Mouse (Mus musculus): ENCODE results near the gene Gdpd5. TPM values are rescaled to one million over a fixed set of nuclear protein-coding genes. Genes with fewer than 3 reads are reported as not detected.
A peak's percentile ranks its signal among the peaks of the same experiment; 100 is the strongest.
"Not testable (repeated sequence)": the region's sequence is repeated elsewhere in the genome, so short reads cannot be mapped to it uniquely, and the experiment has no call there.

Gene Gdpd5
- polyA plus RNA-seq, 1 experiment from 2014 or later = 36.9 TPM

DNA sequence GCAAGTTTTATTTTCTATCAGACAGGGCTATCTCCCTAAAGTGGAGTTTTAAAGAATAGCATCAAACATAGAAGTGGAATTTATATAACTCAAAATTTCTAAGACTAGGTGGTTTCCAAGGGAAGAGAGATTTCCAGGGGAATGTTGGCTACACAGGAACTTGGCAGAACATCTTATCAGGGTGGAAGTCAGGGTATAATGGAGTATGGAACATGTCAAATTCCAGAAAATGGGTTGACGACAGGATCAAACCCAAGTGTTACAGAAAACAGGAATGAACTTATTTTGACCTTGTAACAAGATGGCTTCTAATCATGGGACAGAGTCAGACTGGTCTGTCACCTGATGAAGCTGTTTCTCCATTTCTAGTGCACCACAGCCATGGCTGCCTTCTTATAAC lies 103.5 kb downstream of the Gdpd5 start:
- Histone ChIP-seq H3K27ac (ENCODE audit: low read depth, low read length) (no peak overlapping the region), H3K4me3 (ENCODE audit: low read length) (no peak overlapping the region), H3K9ac (ENCODE audit: low read depth, low read length) (no peak overlapping the region), H3K4me2 (ENCODE audit: low read length) (no peak overlapping the region), H3K9me3 (ENCODE audit: control insufficient read depth, low read length) (no peaks in the 10 kb centered on the region), H3K4me1 (ENCODE audit: control insufficient read depth, insufficient read depth, low read depth, low read length) (peaks cover 21% of the 10 kb centered on the region), H3K36me3 (ENCODE audit: control insufficient read depth, insufficient read depth, low read length) (peaks cover 9% of the 10 kb centered on the region), H3K27me3 (replicated peaks; ENCODE audit: control insufficient read depth, insufficient read depth, low read length) (no peaks in the 10 kb centered on the region; the same call in 1 of the 2 replicates)
- no peak for ATAC-seq
- 92% methylated on average over 1 of the region's 1 CpGs for WGBS

- no peak for ATAC-seq
- Histone ChIP-seq H3K4me3 (ENCODE audit: low read length) (no peak overlapping the region), H3K36me3 (ENCODE audit: control insufficient read depth, insufficient read depth, low read length) (no peaks in the 10 kb centered on the region), H3K27ac (ENCODE audit: low read depth, low read length) (no peak overlapping the region), H3K9me3 (ENCODE audit: control insufficient read depth, low read length) (peaks cover 6% of the 10 kb centered on the region; the same call in 1 of the 2 replicates), H3K4me2 (ENCODE audit: low read length) (no peak overlapping the region), H3K4me1 (ENCODE audit: control insufficient read depth, insufficient read depth, low read depth, low read length) (no peaks in the 10 kb centered on the region), H3K27me3 (replicated peaks; ENCODE audit: control insufficient read depth, insufficient read depth, low read length) (no peaks in the 10 kb centered on the region; the same call in 1 of the 2 replicates), H3K9ac (ENCODE audit: low read depth, low read length) (no peak overlapping the region)
- WGBS = 75% methylated on average over 5 of the region's 5 CpGs
These were observed 108.5 kb downstream of the Gdpd5 start for GRCm38 (mm10) chr7:99489708-99490107.

DNA sequence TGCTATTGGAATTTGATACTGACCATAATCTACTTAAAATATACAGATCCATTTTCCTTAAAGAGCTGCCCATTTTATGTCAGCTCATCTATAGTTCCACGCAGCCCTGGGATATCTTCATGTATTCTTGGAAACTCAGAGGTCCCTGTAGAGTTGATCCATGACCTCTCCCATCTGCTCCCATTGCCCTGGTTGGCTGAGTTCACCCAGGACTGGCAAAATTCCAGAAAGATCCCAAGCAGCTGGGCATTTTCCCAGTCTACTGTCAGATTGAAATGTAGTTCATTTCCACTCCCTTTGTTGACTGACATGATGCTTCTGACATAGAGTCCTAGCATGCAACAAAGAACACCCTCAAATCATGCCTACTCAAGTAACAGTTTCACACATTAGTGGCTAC lies 117.9 kb downstream of the Gdpd5 start:
- ATAC-seq = no peak
- no peaks in the 10 kb centered on the region for H3K27me3 ChIP-seq (replicated peaks; ENCODE audit: control insufficient read depth, insufficient read depth, low read length)
- 28% methylated on average over 1 of the region's 1 CpGs for WGBS
- no peaks in the 10 kb centered on the region for H3K9me3 ChIP-seq (ENCODE audit: control insufficient read depth, low read length)
- H3K27ac ChIP-seq (ENCODE audit: low read depth, low read length) = no peak overlapping the region
- H3K36me3 ChIP-seq (ENCODE audit: control insufficient read depth, insufficient read depth, low read length) = no peaks in the 10 kb centered on the region
- no peak overlapping the region for H3K9ac ChIP-seq (ENCODE audit: low read depth, low read length)
- H3K4me3 ChIP-seq (ENCODE audit: low read length) = no peak overlapping the region
- no peaks in the 10 kb centered on the region for H3K4me1 ChIP-seq (ENCODE audit: control insufficient read depth, insufficient read depth, low read depth, low read length)
- H3K4me2 ChIP-seq (ENCODE audit: low read length) = no peak overlapping the region

- 4% methylated on average over 8 of the region's 8 CpGs for WGBS
- Histone ChIP-seq H3K9ac (ENCODE audit: low read depth, low read length) (no peak overlapping the region), H3K4me1 (ENCODE audit: control insufficient read depth, insufficient read depth, low read depth, low read length) (no peaks in the 10 kb centered on the region), H3K27ac (ENCODE audit: low read depth, low read length) (no peak overlapping the region), H3K4me3 (ENCODE audit: low read length) (no peak overlapping the region), H3K36me3 (ENCODE audit: control insufficient read depth, insufficient read depth, low read length) (no peaks in the 10 kb centered on the region), H3K4me2 (ENCODE audit: low read length) (no peak overlapping the region), H3K9me3 (ENCODE audit: control insufficient read depth, low read length) (no peaks in the 10 kb centered on the region), H3K27me3 (replicated peaks; ENCODE audit: control insufficient read depth, insufficient read depth, low read length) (no peaks in the 10 kb centered on the region)
- ATAC-seq = peak; percentile 95
These were observed 119.0 kb downstream of the Gdpd5 start for GRCm38 (mm10) chr7:99500201-99500600.

DNA sequence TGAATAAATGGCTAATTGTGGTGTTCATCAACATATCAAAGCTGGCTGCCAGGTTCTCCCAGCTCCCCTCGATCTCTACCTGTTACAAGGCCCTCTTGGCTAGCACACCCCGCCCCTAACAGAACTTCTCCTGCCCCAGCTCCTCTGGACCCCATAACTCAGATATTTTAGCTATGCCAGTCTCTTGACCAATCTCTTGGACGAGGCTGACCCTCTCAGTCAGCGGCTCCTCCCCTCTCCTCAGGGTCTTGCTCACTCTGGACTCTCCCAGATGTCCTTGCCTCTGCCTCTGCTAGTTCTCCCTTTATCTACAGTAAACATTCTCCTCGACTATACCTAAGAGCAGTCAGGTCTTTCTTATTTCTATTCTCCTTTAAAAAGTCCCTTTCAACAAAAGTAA lies 119.4 kb downstream of the Gdpd5 start:
- WGBS = 39% methylated on average over 5 of the region's 5 CpGs
- ATAC-seq = no peak
- Histone ChIP-seq H3K9ac (ENCODE audit: low read depth, low read length) (no peak overlapping the region), H3K4me2 (ENCODE audit: low read length) (no peak overlapping the region), H3K9me3 (ENCODE audit: control insufficient read depth, low read length) (no peaks in the 10 kb centered on the region), H3K36me3 (ENCODE audit: control insufficient read depth, insufficient read depth, low read length) (no peaks in the 10 kb centered on the region), H3K4me1 (ENCODE audit: control insufficient read depth, insufficient read depth, low read depth, low read length) (no peaks in the 10 kb centered on the region), H3K27me3 (replicated peaks; ENCODE audit: control insufficient read depth, insufficient read depth, low read length) (no peaks in the 10 kb centered on the region), H3K4me3 (ENCODE audit: low read length) (no peak overlapping the region), H3K27ac (ENCODE audit: low read depth, low read length) (no peak overlapping the region)

DNA sequence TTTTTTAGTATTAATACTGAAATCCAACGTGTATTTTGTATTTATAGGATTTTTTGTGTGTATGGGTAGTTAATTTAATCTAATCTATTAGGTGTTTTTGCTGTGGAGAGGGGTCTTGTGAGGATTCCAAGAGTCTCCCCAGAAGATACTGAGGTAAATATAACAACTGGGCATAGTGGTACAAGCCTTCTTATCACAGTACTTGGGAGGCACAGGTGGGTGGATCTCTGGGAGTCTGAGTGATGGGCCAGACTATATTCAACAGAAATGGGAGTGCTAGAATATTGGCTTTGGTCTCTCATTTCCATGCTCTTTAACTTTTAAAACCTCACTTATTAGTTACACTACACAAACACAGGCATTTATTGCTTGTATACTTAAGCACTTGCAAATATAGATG lies 119.9 kb downstream of the Gdpd5 start:
- Histone ChIP-seq H3K4me1 (ENCODE audit: control insufficient read depth, insufficient read depth, low read depth, low read length) (no peaks in the 10 kb centered on the region), H3K27me3 (replicated peaks; ENCODE audit: control insufficient read depth, insufficient read depth, low read length) (no peaks in the 10 kb centered on the region), H3K4me3 (ENCODE audit: low read length) (no peak overlapping the region), H3K4me2 (ENCODE audit: low read length) (no peak overlapping the region), H3K36me3 (ENCODE audit: control insufficient read depth, insufficient read depth, low read length) (no peaks in the 10 kb centered on the region), H3K27ac (ENCODE audit: low read depth, low read length) (no peak overlapping the region), H3K9me3 (ENCODE audit: control insufficient read depth, low read length) (no peaks in the 10 kb centered on the region), H3K9ac (ENCODE audit: low read depth, low read length) (no peak overlapping the region)
- 40% methylated on average over 1 of the region's 1 CpGs for WGBS
- ATAC-seq = no peak

GRCm38 (mm10) chr7:99504556-99504955 lies 123.3 kb downstream of the Gdpd5 start:
- H3K9me3 ChIP-seq (ENCODE audit: control insufficient read depth, low read length) = no peaks in the 10 kb centered on the region
- H3K36me3 ChIP-seq (ENCODE audit: control insufficient read depth, insufficient read depth, low read length) = no peaks in the 10 kb centered on the region
- no peak overlapping the region for H3K9ac ChIP-seq (ENCODE audit: low read depth, low read length)
- no peak for ATAC-seq
- H3K4me2 ChIP-seq (ENCODE audit: low read length) = no peak overlapping the region
- no peak overlapping the region for H3K27ac ChIP-seq (ENCODE audit: low read depth, low read length)
- H3K4me1 ChIP-seq (ENCODE audit: control insufficient read depth, insufficient read depth, low read depth, low read length) = no peaks in the 10 kb centered on the region
- H3K27me3 ChIP-seq (replicated peaks; ENCODE audit: control insufficient read depth, insufficient read depth, low read length) = no peaks in the 10 kb centered on the region
- H3K4me3 ChIP-seq (ENCODE audit: low read length) = no peak overlapping the region

- not testable (repeated sequence) for H3K27me3 ChIP-seq (replicated peaks; ENCODE audit: control insufficient read depth, insufficient read depth, low read length); H3K4me1 ChIP-seq (ENCODE audit: control insufficient read depth, insufficient read depth, low read depth, low read length); H3K4me2 ChIP-seq (ENCODE audit: low read length); H3K36me3 ChIP-seq (ENCODE audit: control insufficient read depth, insufficient read depth, low read length); H3K9ac ChIP-seq (ENCODE audit: low read depth, low read length); H3K27ac ChIP-seq (ENCODE audit: low read depth, low read length); ATAC-seq; H3K9me3 ChIP-seq (ENCODE audit: control insufficient read depth, low read length); H3K4me3 ChIP-seq (ENCODE audit: low read length)
- 32% methylated on average over 2 of the region's 2 CpGs for WGBS
These were observed 127.0 kb downstream of the Gdpd5 start for GRCm38 (mm10) chr7:99508187-99508586.

DNA sequence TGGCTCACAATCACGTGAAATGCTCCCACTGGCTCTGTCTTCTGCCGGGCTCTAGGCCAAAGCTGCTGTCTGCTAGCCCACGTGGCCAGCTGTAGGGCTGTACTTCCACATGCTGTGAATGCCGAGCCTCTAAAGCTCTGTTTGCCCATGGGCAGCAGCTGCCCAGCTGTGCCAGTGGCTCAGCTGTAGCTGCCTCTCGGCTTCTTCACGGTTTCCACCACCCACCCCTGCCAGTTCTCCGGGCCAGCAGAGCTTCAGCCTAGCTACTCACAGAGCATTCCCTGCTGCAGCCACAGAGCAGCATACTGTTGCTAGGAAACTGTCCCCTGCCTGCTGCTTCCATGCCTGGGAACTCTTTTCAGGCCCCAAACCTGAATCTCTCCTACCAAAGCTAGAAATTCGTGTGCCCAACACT lies 128.9 kb downstream of the Gdpd5 start:
- peaks cover 10% of the 10 kb centered on the region for H3K4me1 ChIP-seq (ENCODE audit: control insufficient read depth, insufficient read depth, low read depth, low read length)
- 2% methylated on average over 8 of the region's 8 CpGs for WGBS
- H3K4me2 ChIP-seq (ENCODE audit: low read length) = peak overlapping the region; percentile 40; the same call in 1 of the 2 replicates
- no peak overlapping the region for H3K4me3 ChIP-seq (ENCODE audit: low read length)
- no peaks in the 10 kb centered on the region for H3K36me3 ChIP-seq (ENCODE audit: control insufficient read depth, insufficient read depth, low read length)
- H3K9ac ChIP-seq (ENCODE audit: low read depth, low read length) = peak overlapping the region; percentile 1; the same call in 1 of the 2 replicates
- H3K27me3 ChIP-seq (replicated peaks; ENCODE audit: control insufficient read depth, insufficient read depth, low read length) = no peaks in the 10 kb centered on the region
- H3K9me3 ChIP-seq (ENCODE audit: control insufficient read depth, low read length) = no peaks in the 10 kb centered on the region
- ATAC-seq = peak; percentile 97
- H3K27ac ChIP-seq (ENCODE audit: low read depth, low read length) = peak overlapping the region; percentile 66

All from hindbrain, embryonic 16.5 days (tissue).